Mouse (Mus musculus): ENCODE data around the gene Itpkc.

GRCm38 (mm10) chr7:27160921-27161320, 67.5 kb downstream of the Itpkc start:
- TF ChIP-seq CTCF (IDR thresholded peaks at IDR 0.05; ENCODE audit: borderline replicate concordance, control insufficient read depth, extremely low read depth, insufficient read depth, low read length, poor library complexity) = no peak
- no peak for TF ChIP-seq POLR2A (IDR thresholded peaks at IDR 0.05; ENCODE audit: control insufficient read depth, extremely low read depth, insufficient read depth, low read length, poor library complexity)

Data from thymus, adult 2 months (tissue).